11 mouse cellular contexts compared by ENCODE assay signal in genomic region chr8:49529294-49529693, GRCm38 (mm10).
DNase-seq lines count a peak whose midpoint lies in the region; ATAC-seq and TF ChIP-seq lines count a peak whose summit lies in the region.
"Had no signal": no experiment of that assay in that cellular context is flagged by ENCODE, and none has a peak within 500 bp of the region (broad histone marks: within the 10 kb centered on the region; RNA-seq: fewer than 3 reads in every experiment).

No protein-coding gene starts in this region.

- 0 out of 2 replicates have a peak, but pooled peaks have one; percentile 46 for ATAC-seq in forebrain, embryonic 12.5 days (ENCODE audit: low FRiP score)
- no peak for ATAC-seq in forebrain, embryonic 15.5 days (replicated peaks)
- ATAC-seq in liver, embryonic 14.5 days (ENCODE audit: insufficient read depth) = no peak
- ATAC-seq in liver, embryonic 11.5 days (replicated peaks; ENCODE audit: low FRiP score) = no peak
- ATAC-seq in forebrain, embryonic 14.5 days = no peak
- no peak for ATAC-seq in inflammation-experienced regulatory T-cells, adult 6 months
- ATAC-seq in monocyte, adult 5-6 weeks (replicated peaks; ENCODE audit: insufficient number of reproducible peaks, low FRiP score, low TSS enrichment, poor library complexity, severe bottlenecking) = no peak

- no peaks in the 10 kb centered on the region for H3K36me3 ChIP-seq in forebrain, embryonic 12.5 days (replicated peaks)
- H3K36me3 ChIP-seq in forebrain, embryonic 15.5 days = no peaks in the 10 kb centered on the region
- no peaks in the 10 kb centered on the region for H3K36me3 ChIP-seq in liver, embryonic 14.5 days (replicated peaks; ENCODE audit: control insufficient read depth, insufficient read depth, low read depth)
- no peaks in the 10 kb centered on the region for H3K36me3 ChIP-seq in liver, embryonic 11.5 days (ENCODE audit: control insufficient read depth, insufficient read depth, low read length)
- no peaks in the 10 kb centered on the region for H3K36me3 ChIP-seq in forebrain, embryonic 14.5 days (ENCODE audit: control insufficient read depth, insufficient read depth, low read length)
- H3K36me3 ChIP-seq: hindbrain, embryonic 15.5 days had no signal

- 0 out of 2 replicates have a peak, but pooled peaks cover 3% of the 10 kb centered on the region for H3K27me3 ChIP-seq in forebrain, embryonic 12.5 days
- H3K27me3 ChIP-seq in forebrain, embryonic 15.5 days = no peaks in the 10 kb centered on the region
- no peaks in the 10 kb centered on the region for H3K27me3 ChIP-seq in liver, embryonic 14.5 days (ENCODE audit: control insufficient read depth, insufficient read depth, low read length)
- H3K27me3 ChIP-seq in liver, embryonic 11.5 days (replicated peaks; ENCODE audit: control insufficient read depth, insufficient read depth, low read length) = no peaks in the 10 kb centered on the region
- H3K27me3 ChIP-seq in forebrain, embryonic 14.5 days (replicated peaks; ENCODE audit: control insufficient read depth, insufficient read depth, low read length) = no peaks in the 10 kb centered on the region
- H3K27me3 ChIP-seq: hindbrain, embryonic 15.5 days had no signal

- no peak for DNase-seq in liver, embryonic 14.5 days (ENCODE audit: low read depth in 3 of 3, low spot score in 3 of 3)
- no peak for DNase-seq in liver, embryonic 11.5 days (ENCODE audit: low spot score)
- peak; percentile 3 for DNase-seq in Muller cell, postnatal 12 days (ENCODE audit: inconsistent ontology term)
- peak; percentile 37 for DNase-seq in forebrain, embryonic 14.5 days (ENCODE audit: low spot score)
- DNase-seq: cerebellum, adult 2 months had no signal

- H3K9ac ChIP-seq in forebrain, embryonic 12.5 days = no peak overlapping the region
- no peak overlapping the region for H3K9ac ChIP-seq in forebrain, embryonic 15.5 days (replicated peaks)
- no peak overlapping the region for H3K9ac ChIP-seq in liver, embryonic 14.5 days (replicated peaks)
- H3K9ac ChIP-seq in liver, embryonic 11.5 days (ENCODE audit: low read depth, low read length) = no peak overlapping the region
- H3K9ac ChIP-seq in forebrain, embryonic 14.5 days (ENCODE audit: low read length) = no peak overlapping the region
- H3K9ac ChIP-seq: hindbrain, embryonic 15.5 days had no signal

- 73% methylated on average over 4 of the region's 4 CpGs for WGBS in forebrain, embryonic 12.5 days
- 77% methylated on average over 4 of the region's 4 CpGs for WGBS in forebrain, embryonic 15.5 days
- 62% methylated on average over 4 of the region's 4 CpGs for WGBS in liver, embryonic 14.5 days (ENCODE audit: insufficient replicate concordance)
- 68% methylated on average over 4 of the region's 4 CpGs for WGBS in liver, embryonic 11.5 days
- 71% methylated on average over 4 of the region's 4 CpGs for whole genome bisulfite sequencing in forebrain, embryonic 14.5 days

- H3K27ac ChIP-seq in forebrain, embryonic 12.5 days = no peak overlapping the region
- H3K27ac ChIP-seq in forebrain, embryonic 15.5 days (replicated peaks) = no peak overlapping the region
- no peak overlapping the region for H3K27ac ChIP-seq in liver, embryonic 14.5 days
- H3K27ac ChIP-seq in liver, embryonic 11.5 days (ENCODE audit: low read depth, low read length) = no peak overlapping the region
- no peak overlapping the region for H3K27ac ChIP-seq in forebrain, embryonic 14.5 days (ENCODE audit: low read depth, low read length)
- H3K27ac ChIP-seq: hindbrain, embryonic 15.5 days; macrophage had no signal

- 0 out of 2 replicates have a peak, but pooled peaks cover 4% of the 10 kb centered on the region for H3K4me1 ChIP-seq in forebrain, embryonic 12.5 days
- peaks cover 9% of the 10 kb centered on the region; the same call in 1 of the 2 replicates for H3K4me1 ChIP-seq in forebrain, embryonic 15.5 days
- no peaks in the 10 kb centered on the region for H3K4me1 ChIP-seq in liver, embryonic 14.5 days (replicated peaks; ENCODE audit: control insufficient read depth in 2 of 2, insufficient read depth in 2 of 2, low read length in 1 of 2)
- no peaks in the 10 kb centered on the region for H3K4me1 ChIP-seq in liver, embryonic 11.5 days (replicated peaks; ENCODE audit: control insufficient read depth, insufficient read depth, low read length)
- no peaks in the 10 kb centered on the region for H3K4me1 ChIP-seq in forebrain, embryonic 14.5 days (ENCODE audit: control insufficient read depth, insufficient read depth, low read length)
- H3K4me1 ChIP-seq: hindbrain, embryonic 15.5 days had no signal

- TF ChIP-seq EP300 in liver, embryonic 14.5 days (IDR thresholded peaks at IDR 0.05; ENCODE audit: low read depth) = no peak

- TF ChIP-seq CTCF in liver, embryonic 14.5 days (IDR thresholded peaks at IDR 0.05; ENCODE audit: low read depth) = peak; percentile 20; the same call in 1 of the 2 replicates

- H3K9me3 ChIP-seq in forebrain, embryonic 12.5 days = no peaks in the 10 kb centered on the region
- H3K9me3 ChIP-seq in forebrain, embryonic 15.5 days = no peaks in the 10 kb centered on the region
- no peaks in the 10 kb centered on the region for H3K9me3 ChIP-seq in liver, embryonic 14.5 days (ENCODE audit: control insufficient read depth, low read length)
- no peaks in the 10 kb centered on the region for H3K9me3 ChIP-seq in liver, embryonic 11.5 days (ENCODE audit: control insufficient read depth, low read length)
- no peaks in the 10 kb centered on the region for H3K9me3 ChIP-seq in forebrain, embryonic 14.5 days (replicated peaks; ENCODE audit: control insufficient read depth, low read length)
- H3K9me3 ChIP-seq: hindbrain, embryonic 15.5 days had no signal

- H3K4me2 ChIP-seq in forebrain, embryonic 12.5 days = no peak overlapping the region
- no peak overlapping the region for H3K4me2 ChIP-seq in forebrain, embryonic 15.5 days (replicated peaks)
- no peak overlapping the region for H3K4me2 ChIP-seq in liver, embryonic 14.5 days (ENCODE audit: low read depth)
- H3K4me2 ChIP-seq in liver, embryonic 11.5 days = no peak overlapping the region
- H3K4me2 ChIP-seq in forebrain, embryonic 14.5 days (ENCODE audit: low read length) = no peak overlapping the region
- H3K4me2 ChIP-seq: hindbrain, embryonic 15.5 days had no signal

- H3K4me3 ChIP-seq in forebrain, embryonic 12.5 days (replicated peaks) = no peak overlapping the region
- H3K4me3 ChIP-seq in forebrain, embryonic 15.5 days = no peak overlapping the region
- no peak overlapping the region for H3K4me3 ChIP-seq in liver, embryonic 14.5 days (ENCODE audit: insufficient read depth in 1 of 2, low read depth in 2 of 2, low read length in 2 of 2)
- no peak overlapping the region for H3K4me3 ChIP-seq in liver, embryonic 11.5 days (ENCODE audit: low read depth, low read length)
- no peak overlapping the region for H3K4me3 ChIP-seq in forebrain, embryonic 14.5 days (ENCODE audit: low read depth, low read length)
- H3K4me3 ChIP-seq: hindbrain, embryonic 15.5 days had no signal

Comparison
In these comparisons a context has a peak if more than half of its experiments do, and no peak if none do; other contexts are left out.
1. DNase-seq: peak in Muller cell, postnatal 12 days (single experiment) and forebrain, embryonic 14.5 days (single experiment); none in liver, embryonic 14.5 days (0 of 3) and liver, embryonic 11.5 days (single experiment).